Mouse (Mus musculus) common myeloid progenitor, adult 5-6 weeks (primary cell): ENCODE data around the gene Samd1. TPM values are rescaled to one million over a fixed set of nuclear protein-coding genes. Genes with fewer than 3 reads are reported as not detected.
A peak's percentile ranks its signal among the peaks of the same experiment; 100 is the strongest.
"Not testable (repeated sequence)": the region's sequence is repeated elsewhere in the genome, so short reads cannot be mapped to it uniquely, and the experiment has no call there.

Source experiments
- ATAC-seq: replicated peaks from 2 replicates; pipeline ENCODE4 v1.8.0; 2016; ENCODE audit warnings: low read depth, mild to moderate bottlenecking, moderate TSS enrichment, inconsistent platforms; ENCODE audit not compliant: poor library complexity, severe bottlenecking
- total RNA-seq: library from RNA; stranded (forward); fragments of 200-1000, 187-1606 nt; gene quantifications from 2 replicates; pipeline ENCODE4 v1.2.3, GENCODE M21; 2017

Samd1 gene
- total RNA-seq, 1 experiment from 2014 or later, result 42.2 TPM

- ATAC-seq, result no peak
These were observed 15.9 kb upstream of the Samd1 start for GRCm38 (mm10) chr8:83981533-83981932.

- ATAC-seq, result no peak
These were observed 15.0 kb upstream of the Samd1 start for GRCm38 (mm10) chr8:83982449-83982848.

GRCm38 (mm10) chr8:83983222-83983621 is 14.2 kb upstream of the Samd1 start:
- not testable (repeated sequence) for ATAC-seq

GRCm38 (mm10) chr8:83989243-83989642 is 8.2 kb upstream of the Samd1 start:
- peak; percentile 88 for ATAC-seq

- ATAC-seq, result no peak
These were observed 7.3 kb upstream of the Samd1 start for GRCm38 (mm10) chr8:83990170-83990569.

- no peak for ATAC-seq
These were observed 5.0 kb upstream of the Samd1 start for GRCm38 (mm10) chr8:83992488-83992887.

GRCm38 (mm10) chr8:83994030-83994429 is 3.4 kb upstream of the Samd1 start:
- no peak for ATAC-seq

- no peak for ATAC-seq
These were observed 1.5 kb upstream of the Samd1 start for GRCm38 (mm10) chr8:83995973-83996372.

GRCm38 (mm10) chr8:83996567-83997505 is 636 bp upstream of the Samd1 start:
- peak; percentile 63 for ATAC-seq

GRCm38 (mm10) chr8:83998231-83999056 is 972 bp downstream of the Samd1 start:
- ATAC-seq, result 0 out of 2 replicates have a peak, but pooled peaks have one; percentile 36

- ATAC-seq, result no peak
These were observed 1.7 kb downstream of the Samd1 start for GRCm38 (mm10) chr8:83999057-83999705.

GRCm38 (mm10) chr8:83999825-84000224 is 2.4 kb downstream of the Samd1 start:
- no peak for ATAC-seq

GRCm38 (mm10) chr8:84001281-84002000 is 4.0 kb downstream of the Samd1 start, which contains the start of gene 1700067K01Rik:
Gene 1700067K01Rik, plus strand, starts transcription at chr8:84001502.
- ATAC-seq, result no peak

- no peak for ATAC-seq
These were observed 5.6 kb downstream of the Samd1 start for GRCm38 (mm10) chr8:84002957-84003611.

GRCm38 (mm10) chr8:84003612-84004246 is 6.3 kb downstream of the Samd1 start:
- no peak for ATAC-seq

- ATAC-seq, result peak; percentile 98
These were observed 7.2 kb downstream of the Samd1 start for GRCm38 (mm10) chr8:84004533-84005201.

GRCm38 (mm10) chr8:84005502-84005901 is 8.0 kb downstream of the Samd1 start:
- not testable (repeated sequence) for ATAC-seq

- ATAC-seq, result no peak
These were observed 10.9 kb downstream of the Samd1 start for GRCm38 (mm10) chr8:84008362-84008761.
